Mouse (Mus musculus): ENCODE results near the gene Sprr2a1.

- TF ChIP-seq USF1 (IDR thresholded peaks at IDR 0.05; ENCODE audit: low read depth) = no peak
- TF ChIP-seq SRF (IDR thresholded peaks at IDR 0.05; ENCODE audit: control insufficient read depth, insufficient read length, low read depth) = no peak
- no peak for TF ChIP-seq POLR2A (IDR thresholded peaks at IDR 0.05; ENCODE audit: insufficient read length, low read depth)
Observed at GRCm38 (mm10) chr3:92195512-92196200, 19.9 kb upstream of the Sprr2a1 start.
